Mouse (Mus musculus): Measurements from ENCODE around the gene Flt3l. TPM values are rescaled to one million over a fixed set of nuclear protein-coding genes. Genes with fewer than 3 reads are reported as not detected.
A peak's percentile ranks its signal among the peaks of the same experiment; 100 is the strongest.
"Not testable (repeated sequence)": the region's sequence is repeated elsewhere in the genome, so short reads cannot be mapped to it uniquely, and the experiment has no call there.

Gene Flt3l
- polyA plus RNA-seq, 1 experiment from 2014 or later, result 2.4 TPM

GRCm38 (mm10) chr7:45155590-45155989, 19.4 kb upstream of the Flt3l start:
- H3K4me3 ChIP-seq (replicated peaks; ENCODE audit: low read depth, low read length), result no peak overlapping the region
- H3K27ac ChIP-seq, result no peak overlapping the region
- no peak for ATAC-seq (replicated peaks; ENCODE audit: low FRiP score, low read depth)
- H3K4me2 ChIP-seq (ENCODE audit: low read length), result 0 out of 2 replicates have a peak overlapping the region, but pooled peaks have one; percentile 73
- 86% methylated on average over 9 of the region's 9 CpGs for WGBS
- no peaks in the 10 kb centered on the region for H3K9me3 ChIP-seq (replicated peaks; ENCODE audit: low read length)
- no peak for TF ChIP-seq CTCF (IDR thresholded peaks at IDR 0.05; ENCODE audit: low read depth)
- H3K27me3 ChIP-seq (ENCODE audit: insufficient read depth, low read length), result no peaks in the 10 kb centered on the region
- no peak for DNase-seq (ENCODE audit: low spot score)
- peaks cover 5% of the 10 kb centered on the region for H3K4me1 ChIP-seq (replicated peaks; ENCODE audit: insufficient read depth, low read length)
- peaks cover 13% of the 10 kb centered on the region; the same call in 1 of the 2 replicates for H3K36me3 ChIP-seq (ENCODE audit: insufficient read depth, low read length)
- no peak overlapping the region for H3K9ac ChIP-seq (ENCODE audit: low read depth, low read length)

GRCm38 (mm10) chr7:45154993-45155514, 18.8 kb upstream of the Flt3l start:
- Histone ChIP-seq H3K27ac (0 out of 2 replicates have a peak overlapping the region, but pooled peaks have one; percentile 93), H3K27me3 (ENCODE audit: insufficient read depth, low read length) (no peaks in the 10 kb centered on the region), H3K9me3 (replicated peaks; ENCODE audit: low read length) (no peaks in the 10 kb centered on the region), H3K4me2 (ENCODE audit: low read length) (peak overlapping the region; percentile 73), H3K36me3 (ENCODE audit: insufficient read depth, low read length) (peaks cover 11% of the 10 kb centered on the region; the same call in 1 of the 2 replicates), H3K4me3 (replicated peaks; ENCODE audit: low read depth, low read length) (peak overlapping the region; percentile 48), H3K9ac (ENCODE audit: low read depth, low read length) (no peak overlapping the region), H3K4me1 (replicated peaks; ENCODE audit: insufficient read depth, low read length) (peaks cover 7% of the 10 kb centered on the region)
- peak; percentile 11; the same call in 1 of the 2 replicates for ATAC-seq (replicated peaks; ENCODE audit: low FRiP score, low read depth)
- DNase-seq (ENCODE audit: low spot score), result peak; percentile 61
- 82% methylated on average over 12 of the region's 12 CpGs for whole genome bisulfite sequencing
- TF ChIP-seq CTCF (IDR thresholded peaks at IDR 0.05; ENCODE audit: low read depth), result peak; percentile 73

- Histone ChIP-seq H3K27me3 (ENCODE audit: insufficient read depth, low read length) (no peaks in the 10 kb centered on the region), H3K9ac (ENCODE audit: low read depth, low read length) (peak within 1 kb of the TSS; percentile 66), H3K4me3 (replicated peaks; ENCODE audit: low read depth, low read length) (peak within 1 kb of the TSS; percentile 48), H3K4me1 (replicated peaks; ENCODE audit: insufficient read depth, low read length) (peaks cover 7% of the 10 kb centered on the region), H3K9me3 (replicated peaks; ENCODE audit: low read length) (no peaks in the 10 kb centered on the region), H3K27ac (peak within 1 kb of the TSS; percentile 93), H3K36me3 (ENCODE audit: insufficient read depth, low read length) (peaks cover 10% of the 10 kb centered on the region; the same call in 1 of the 2 replicates), H3K4me2 (ENCODE audit: low read length) (peak within 1 kb of the TSS; percentile 73)
- peak; percentile 92 for ATAC-seq (replicated peaks; ENCODE audit: low FRiP score, low read depth)
- peak; percentile 97 for DNase-seq (ENCODE audit: low spot score)
- TF ChIP-seq CTCF (IDR thresholded peaks at IDR 0.05; ENCODE audit: low read depth), result peak; percentile 70
- 3% methylated on average over 69 of the region's 69 CpGs for WGBS
These were observed 18.1 kb upstream of the Flt3l start, which contains the start of the genes Pih1d1 and Aldh16a1 for GRCm38 (mm10) chr7:45154096-45154992. Gene Pih1d1, plus strand, starts transcription at chr7:45154303. Gene Aldh16a1, minus strand, starts transcription at chr7:45154584.

GRCm38 (mm10) chr7:45153586-45153985, 17.4 kb upstream of the Flt3l start:
- Histone ChIP-seq H3K36me3 (ENCODE audit: insufficient read depth, low read length) (peaks cover 3% of the 10 kb centered on the region; the same call in 1 of the 2 replicates), H3K4me2 (ENCODE audit: low read length) (peak overlapping the region; percentile 73), H3K4me3 (replicated peaks; ENCODE audit: low read depth, low read length) (peak overlapping the region; percentile 48), H3K9me3 (replicated peaks; ENCODE audit: low read length) (no peaks in the 10 kb centered on the region), H3K4me1 (replicated peaks; ENCODE audit: insufficient read depth, low read length) (peaks cover 7% of the 10 kb centered on the region), H3K9ac (ENCODE audit: low read depth, low read length) (peak overlapping the region; percentile 66), H3K27me3 (ENCODE audit: insufficient read depth, low read length) (no peaks in the 10 kb centered on the region), H3K27ac (peak overlapping the region; percentile 93)
- ATAC-seq (replicated peaks; ENCODE audit: low FRiP score, low read depth), result no peak
- 4% methylated on average over 5 of the region's 5 CpGs for WGBS
- no peak for TF ChIP-seq CTCF (IDR thresholded peaks at IDR 0.05; ENCODE audit: low read depth)
- DNase-seq (ENCODE audit: low spot score), result no peak

DNA sequence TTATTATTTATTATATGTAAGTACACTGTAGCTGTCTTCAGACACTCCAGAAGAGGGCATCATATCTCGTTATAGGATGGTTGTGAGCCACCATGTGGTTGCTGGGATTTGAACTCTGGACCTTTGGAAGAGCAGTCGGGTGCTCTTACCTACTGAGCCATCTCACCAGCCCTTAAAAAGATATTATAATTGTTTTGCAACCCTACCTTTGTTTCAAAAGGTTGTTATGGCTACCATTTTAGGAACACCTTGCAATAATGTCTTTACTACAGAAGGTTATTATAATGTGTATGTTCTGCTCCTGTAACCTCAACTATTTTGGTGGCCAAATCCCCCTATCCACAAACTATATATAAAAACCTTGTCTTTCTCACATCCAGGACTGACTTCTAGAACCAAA, 16.8 kb upstream of the Flt3l start:
- H3K4me3 ChIP-seq (replicated peaks; ENCODE audit: low read depth, low read length); DNase-seq (ENCODE audit: low spot score); H3K27me3 ChIP-seq (ENCODE audit: insufficient read depth, low read length); H3K4me1 ChIP-seq (replicated peaks; ENCODE audit: insufficient read depth, low read length); H3K27ac ChIP-seq; H3K9me3 ChIP-seq (replicated peaks; ENCODE audit: low read length); ATAC-seq (replicated peaks; ENCODE audit: low FRiP score, low read depth); H3K36me3 ChIP-seq (ENCODE audit: insufficient read depth, low read length); H3K9ac ChIP-seq (ENCODE audit: low read depth, low read length): not testable (repeated sequence)
- H3K4me2 ChIP-seq (ENCODE audit: low read length), result peak overlapping the region; percentile 73
- 88% methylated on average over 2 of the region's 2 CpGs for WGBS

GRCm38 (mm10) chr7:45151303-45151702, 15.1 kb upstream of the Flt3l start:
- H3K4me2 ChIP-seq (ENCODE audit: low read length), result no peak overlapping the region
- ATAC-seq (replicated peaks; ENCODE audit: low FRiP score, low read depth) (no peak), DNase-seq (ENCODE audit: low spot score) (peak; percentile 90)
- 23% methylated on average over 11 of the region's 11 CpGs for WGBS
- H3K36me3 ChIP-seq (ENCODE audit: insufficient read depth, low read length), result 0 out of 2 replicates have a peak, but pooled peaks cover 5% of the 10 kb centered on the region
- H3K27me3 ChIP-seq (ENCODE audit: insufficient read depth, low read length), result no peaks in the 10 kb centered on the region
- H3K4me3 ChIP-seq (replicated peaks; ENCODE audit: low read depth, low read length), result no peak overlapping the region
- peaks cover 11% of the 10 kb centered on the region for H3K4me1 ChIP-seq (replicated peaks; ENCODE audit: insufficient read depth, low read length)
- TF ChIP-seq CTCF (IDR thresholded peaks at IDR 0.05; ENCODE audit: low read depth), result no peak
- peak overlapping the region; percentile 80 for H3K27ac ChIP-seq
- H3K9ac ChIP-seq (ENCODE audit: low read depth, low read length), result no peak overlapping the region
- H3K9me3 ChIP-seq (replicated peaks; ENCODE audit: low read length), result no peaks in the 10 kb centered on the region

Data from kidney, postnatal 0 days (tissue).